Mouse (Mus musculus): ENCODE results near the gene Smim24. TPM values are rescaled to one million over a fixed set of nuclear protein-coding genes. Genes with fewer than 3 reads are reported as not detected.

Smim24 gene
- total and polyA plus RNA-seq, 2 experiments from 2014 or later = 3.3 to 6.6 TPM

GRCm38 (mm10) chr10:81411471-81412400 lies 18.9 kb downstream of the Smim24 start:
- ATAC-seq (ENCODE audit: insufficient read depth, low read depth) = peak; percentile 55
- Histone ChIP-seq H3K4me3 (ENCODE audit: low read depth, low read length) (no peak overlapping the region), H3K9ac (replicated peaks; ENCODE audit: low read depth, low read length) (0 out of 2 replicates have a peak overlapping the region, but pooled peaks have one; percentile 8)

GRCm38 (mm10) chr10:81412586-81413309 lies 19.9 kb downstream of the Smim24 start:
- 62% methylated on average over 16 of the region's 16 CpGs for WGBS
- H3K4me3 ChIP-seq (ENCODE audit: low read depth, low read length) = no peak overlapping the region
- peak overlapping the region; percentile 33 for H3K4me2 ChIP-seq (ENCODE audit: low read depth, low read length)
- H3K27me3 ChIP-seq (ENCODE audit: control insufficient read depth, insufficient read depth, low read length) = no peaks in the 10 kb centered on the region
- H3K4me1 ChIP-seq (ENCODE audit: control insufficient read depth, insufficient read depth) = peaks cover 83% of the 10 kb centered on the region
- TF ChIP-seq EP300 (IDR thresholded peaks at IDR 0.05; ENCODE audit: low read depth) (no peak), CTCF (IDR thresholded peaks at IDR 0.05; ENCODE audit: low read depth) (no peak)
- H3K9me3 ChIP-seq (replicated peaks; ENCODE audit: control insufficient read depth, low read length) = no peaks in the 10 kb centered on the region
- H3K27ac ChIP-seq (ENCODE audit: low read depth) = peak overlapping the region; percentile 97
- 0 out of 2 replicates have a peak, but pooled peaks cover 7% of the 10 kb centered on the region for H3K36me3 ChIP-seq (replicated peaks; ENCODE audit: control insufficient read depth, insufficient read depth, low read length)
- ATAC-seq (ENCODE audit: insufficient read depth, low read depth) (no peak), DNase-seq (ENCODE audit: low spot score) (no peak)
- H3K9ac ChIP-seq (replicated peaks; ENCODE audit: low read depth, low read length) = 0 out of 2 replicates have a peak overlapping the region, but pooled peaks have one; percentile 8

More at GRCm38 (mm10) chr10:81411471-81412400, 18.9 kb downstream of the Smim24 start:
- Histone ChIP-seq H3K27me3 (ENCODE audit: control insufficient read depth, insufficient read depth, low read length) (no peaks in the 10 kb centered on the region), H3K36me3 (replicated peaks; ENCODE audit: control insufficient read depth, insufficient read depth, low read length) (peaks cover 15% of the 10 kb centered on the region), H3K4me1 (ENCODE audit: control insufficient read depth, insufficient read depth) (peaks cover 83% of the 10 kb centered on the region), H3K4me2 (ENCODE audit: low read depth, low read length) (peak overlapping the region; percentile 33), H3K9me3 (replicated peaks; ENCODE audit: control insufficient read depth, low read length) (no peaks in the 10 kb centered on the region), H3K27ac (ENCODE audit: low read depth) (peak overlapping the region; percentile 97)
- DNase-seq (ENCODE audit: low spot score) = peak; percentile 84
- WGBS = 13% methylated on average over 18 of the region's 18 CpGs
- TF ChIP-seq CTCF (IDR thresholded peaks at IDR 0.05; ENCODE audit: low read depth) (no peak), EP300 (IDR thresholded peaks at IDR 0.05; ENCODE audit: low read depth) (peak; percentile 87)

DNA sequence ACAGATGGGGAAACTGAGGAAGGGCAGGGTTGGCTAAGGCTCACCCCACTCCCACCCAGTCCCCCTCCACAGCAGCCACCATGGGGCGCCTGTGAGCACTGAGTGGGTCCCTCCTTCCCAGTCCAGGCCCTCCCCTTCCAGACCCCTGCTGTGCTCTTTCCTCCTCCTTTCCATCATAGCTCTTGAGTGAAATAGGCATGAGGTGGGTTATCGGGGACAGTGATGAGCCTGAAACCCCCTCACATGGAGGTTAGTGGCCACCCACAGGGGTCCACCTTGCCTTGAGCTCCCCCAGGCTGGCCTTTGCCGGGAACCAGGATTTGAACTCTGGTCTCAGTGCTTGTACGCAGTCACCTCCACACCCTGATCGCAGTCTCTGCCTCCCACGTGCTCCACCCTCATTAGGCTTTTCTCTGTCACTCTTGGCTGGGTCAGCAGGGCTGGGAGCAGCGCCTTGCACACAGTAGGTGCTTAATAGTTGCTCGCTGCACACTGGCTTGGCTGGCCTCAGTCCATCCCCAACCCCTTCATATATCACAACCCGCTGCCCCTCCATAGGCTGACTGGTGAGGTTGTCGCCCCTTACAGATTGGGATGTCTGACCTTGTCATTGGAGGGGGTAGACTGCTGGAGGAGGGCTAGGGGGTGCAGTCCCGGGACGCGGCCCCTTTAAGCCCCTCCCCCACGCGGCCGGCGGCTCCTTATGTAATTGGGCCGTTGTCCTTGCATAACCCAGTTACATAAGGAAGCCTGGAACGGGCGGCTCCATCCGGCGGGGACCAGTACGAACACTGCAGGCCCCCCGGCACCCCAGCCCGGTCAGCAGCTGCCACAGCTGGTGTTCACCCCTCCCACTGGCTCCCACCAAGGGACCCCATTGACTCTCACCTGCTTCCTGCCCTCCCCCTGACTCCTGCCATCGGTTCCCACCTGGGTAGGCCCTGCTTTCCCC lies 20.7 kb downstream of the Smim24 start:
- H3K36me3 ChIP-seq (replicated peaks; ENCODE audit: control insufficient read depth, insufficient read depth, low read length) = peaks cover 1% of the 10 kb centered on the region; the same call in 1 of the 2 replicates
- WGBS = 34% methylated on average over 25 of the region's 26 CpGs
- H3K4me1 ChIP-seq (ENCODE audit: control insufficient read depth, insufficient read depth) = peaks cover 83% of the 10 kb centered on the region
- ATAC-seq (ENCODE audit: insufficient read depth, low read depth) = peak; percentile 21
- no peaks in the 10 kb centered on the region for H3K9me3 ChIP-seq (replicated peaks; ENCODE audit: control insufficient read depth, low read length)
- H3K9ac ChIP-seq (replicated peaks; ENCODE audit: low read depth, low read length) = 0 out of 2 replicates have a peak overlapping the region, but pooled peaks have one; percentile 6
- DNase-seq (ENCODE audit: low spot score) = peak; percentile 72
- H3K27ac ChIP-seq (ENCODE audit: low read depth) = peak overlapping the region; percentile 97
- H3K4me3 ChIP-seq (ENCODE audit: low read depth, low read length) = no peak overlapping the region
- H3K4me2 ChIP-seq (ENCODE audit: low read depth, low read length) = peak overlapping the region; percentile 48
- TF ChIP-seq EP300 (IDR thresholded peaks at IDR 0.05; ENCODE audit: low read depth) (peak; percentile 99), CTCF (IDR thresholded peaks at IDR 0.05; ENCODE audit: low read depth) (no peak)
- no peaks in the 10 kb centered on the region for H3K27me3 ChIP-seq (ENCODE audit: control insufficient read depth, insufficient read depth, low read length)

- TF ChIP-seq CTCF (IDR thresholded peaks at IDR 0.05; ENCODE audit: low read depth) = no peak
- no peak for TF ChIP-seq EP300 (IDR thresholded peaks at IDR 0.05; ENCODE audit: low read depth)
- no peak for DNase-seq (ENCODE audit: low spot score)
- Histone ChIP-seq H3K27ac (ENCODE audit: low read depth) (peak overlapping the region; percentile 97), H3K4me3 (ENCODE audit: low read depth, low read length) (no peak overlapping the region), H3K4me2 (ENCODE audit: low read depth, low read length) (no peak overlapping the region), H3K9ac (replicated peaks; ENCODE audit: low read depth, low read length) (no peak overlapping the region), H3K9me3 (replicated peaks; ENCODE audit: control insufficient read depth, low read length) (no peaks in the 10 kb centered on the region), H3K4me1 (ENCODE audit: control insufficient read depth, insufficient read depth) (peaks cover 88% of the 10 kb centered on the region), H3K36me3 (replicated peaks; ENCODE audit: control insufficient read depth, insufficient read depth, low read length) (peaks cover 6% of the 10 kb centered on the region; the same call in 1 of the 2 replicates), H3K27me3 (ENCODE audit: control insufficient read depth, insufficient read depth, low read length) (no peaks in the 10 kb centered on the region)
- no peak for ATAC-seq (ENCODE audit: insufficient read depth, low read depth)
These were observed 21.8 kb downstream of the Smim24 start for GRCm38 (mm10) chr10:81414682-81415081.

Measured in heart, postnatal 0 days (tissue).